Mouse (Mus musculus) NIH3T3 (cell line): ENCODE data around the gene Txndc17.
"Not testable (repeated sequence)": the region's sequence is repeated elsewhere in the genome, so short reads cannot be mapped to it uniquely, and the experiment has no call there.

ENCODE experiments used
- DNase-seq: peaks from one replicate; pipeline ENCODE4 v3.0.0-alpha.2; 2012; ENCODE audit warnings: low read depth

Txndc17 gene

GRCm38 (mm10) chr11:72207204-72207833 lies at the start of gene Txndc17, which contains the start of gene 4933427D14Rik:
TSS of gene Txndc17 (plus strand) at chr11:72207547.
TSS of gene 4933427D14Rik (minus strand) at chr11:72207459.
- peak; percentile 90 for DNase-seq

- DNase-seq: no peak
These were observed 44.1 kb upstream of the Txndc17 start for GRCm38 (mm10) chr11:72163198-72163597.

- DNase-seq: no peak
These were observed 37.5 kb upstream of the Txndc17 start for GRCm38 (mm10) chr11:72169871-72170270.

- not testable (repeated sequence) for DNase-seq
These were observed 35.4 kb upstream of the Txndc17 start for GRCm38 (mm10) chr11:72171906-72172305.

GRCm38 (mm10) chr11:72173506-72173905 lies 33.8 kb upstream of the Txndc17 start:
- no peak for DNase-seq

GRCm38 (mm10) chr11:72174721-72175120 lies 32.6 kb upstream of the Txndc17 start:
- DNase-seq: no peak

GRCm38 (mm10) chr11:72175966-72176365 lies 31.4 kb upstream of the Txndc17 start:
- DNase-seq: no peak

GRCm38 (mm10) chr11:72176553-72176952 lies 30.8 kb upstream of the Txndc17 start:
- DNase-seq: no peak

GRCm38 (mm10) chr11:72180556-72180955 lies 26.8 kb upstream of the Txndc17 start:
- no peak for DNase-seq

GRCm38 (mm10) chr11:72181136-72181535 lies 26.2 kb upstream of the Txndc17 start:
- DNase-seq: no peak

GRCm38 (mm10) chr11:72184252-72184651 lies 23.1 kb upstream of the Txndc17 start:
- DNase-seq: no peak

- DNase-seq: no peak
These were observed 16.5 kb upstream of the Txndc17 start for GRCm38 (mm10) chr11:72190857-72191256.

- DNase-seq: no peak
These were observed 13.1 kb upstream of the Txndc17 start for GRCm38 (mm10) chr11:72194259-72194658.

- peak; percentile 5 for DNase-seq
These were observed 10.8 kb upstream of the Txndc17 start for GRCm38 (mm10) chr11:72196506-72196905.

GRCm38 (mm10) chr11:72203440-72203839 lies 3.9 kb upstream of the Txndc17 start:
- no peak for DNase-seq

GRCm38 (mm10) chr11:72205256-72205655 lies 2.1 kb upstream of the Txndc17 start:
- DNase-seq: no peak

- peak; percentile 62 for DNase-seq
These were observed 775 bp upstream of the Txndc17 start, which contains the start of gene Gm43951 for GRCm38 (mm10) chr11:72206341-72207203. TSS of gene Gm43951 (minus strand) at chr11:72206840.

GRCm38 (mm10) chr11:72207834-72208377 lies 559 bp downstream of the Txndc17 start:
- DNase-seq: peak; percentile 10

GRCm38 (mm10) chr11:72214591-72215409 lies 7.5 kb downstream of the Txndc17 start:
- peak; percentile 98 for DNase-seq

- peak; percentile 64 for DNase-seq
These were observed 8.1 kb downstream of the Txndc17 start, which contains the start of gene Med31 for GRCm38 (mm10) chr11:72215410-72215797. TSS of gene Med31 (minus strand) at chr11:72215592.

- no peak for DNase-seq
These were observed 9.8 kb downstream of the Txndc17 start for GRCm38 (mm10) chr11:72217116-72217515.

- peak; percentile 83 for DNase-seq
These were observed 13.9 kb downstream of the Txndc17 start for GRCm38 (mm10) chr11:72221278-72221677.
